Mouse (Mus musculus): ENCODE results near the gene Drd3. TPM values are rescaled to one million over a fixed set of nuclear protein-coding genes. Genes with fewer than 3 reads are reported as not detected.

The Drd3 gene
- total RNA-seq (2023) = under 1 TPM in 1 of 2 experiments, not detected in 1; 0.38 TPM

GRCm38 (mm10) chr16:43753751-43754150 lies at the start of gene Drd3:
Gene Drd3 (plus strand): TSS chr16:43754026.

Other genes with a start within 250 kb of the Drd3 start
- 10 to 100 TPM; 18.2 to 23.7 TPM for gene Tigit, start 89.9 kb upstream of the Drd3 start, total RNA-seq (2023)
- 10 to 100 TPM in 1 of 2 experiments, 1 to 10 TPM in 1; 6.9 to 12.1 TPM for gene Ccdc191, start 135.8 kb downstream of the Drd3 start, total RNA-seq (2023)
- gene Qtrt2, start 172.8 kb downstream of the Drd3 start, total RNA-seq (2023) = 10 to 100 TPM; 60.0 to 70.5 TPM
- gene Zdhhc23, start 225.8 kb downstream of the Drd3 start, total RNA-seq (2023) = 1 to 10 TPM; 4.6 TPM